Mouse (Mus musculus) thymus, adult 18-20 months (tissue): ENCODE data around the gene Immt.
"Not testable (repeated sequence)": the region's sequence is repeated elsewhere in the genome, so short reads cannot be mapped to it uniquely, and the experiment has no call there.

ENCODE experiments used
- DNase-seq, 2 experiments: peaks; one replicate each; pipeline ENCODE4 v3.0.0; 2022; ENCODE audit warnings: mixed read lengths in 2 of 2

The Immt gene

DNA sequence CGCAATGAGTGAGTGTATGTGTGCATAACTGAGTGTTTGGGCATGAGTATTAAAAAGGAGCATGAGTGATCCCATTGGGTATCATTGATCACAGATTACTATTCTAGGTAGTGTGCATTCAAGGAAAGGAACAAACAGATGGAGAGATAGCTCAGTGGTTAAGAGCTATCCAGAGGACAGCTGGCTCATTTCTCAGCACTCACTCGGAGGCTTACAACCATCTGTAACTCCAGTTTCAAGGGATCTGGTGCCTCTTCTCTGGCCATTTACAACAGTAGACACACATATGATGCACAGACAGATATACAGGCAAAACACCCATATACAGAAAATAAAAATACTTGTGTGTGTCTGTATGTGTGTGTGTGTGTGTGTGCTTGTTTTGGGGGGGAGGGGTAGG is 36.6 kb downstream of the Immt start:
- no peak for DNase-seq

DNA sequence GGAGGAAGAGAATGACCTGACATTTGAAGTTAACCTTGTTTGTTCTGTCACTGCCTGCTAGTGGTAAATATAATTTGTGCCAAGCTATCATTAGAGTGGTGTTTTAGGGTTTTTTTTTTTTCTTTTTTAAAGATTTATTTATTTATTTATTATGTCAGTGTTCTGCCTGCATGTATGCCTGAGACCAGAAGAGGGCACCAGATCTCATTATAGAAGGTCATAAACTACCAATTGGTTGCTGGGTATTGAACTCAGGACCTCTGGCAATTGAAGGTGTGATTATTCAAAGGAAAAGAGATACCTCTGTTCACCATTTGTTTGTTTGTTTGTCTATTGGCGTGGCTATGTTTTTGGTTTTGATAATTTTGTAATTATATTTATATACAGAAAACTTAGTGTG is 37.7 kb downstream of the Immt start:
- DNase-seq = no peak

DNA sequence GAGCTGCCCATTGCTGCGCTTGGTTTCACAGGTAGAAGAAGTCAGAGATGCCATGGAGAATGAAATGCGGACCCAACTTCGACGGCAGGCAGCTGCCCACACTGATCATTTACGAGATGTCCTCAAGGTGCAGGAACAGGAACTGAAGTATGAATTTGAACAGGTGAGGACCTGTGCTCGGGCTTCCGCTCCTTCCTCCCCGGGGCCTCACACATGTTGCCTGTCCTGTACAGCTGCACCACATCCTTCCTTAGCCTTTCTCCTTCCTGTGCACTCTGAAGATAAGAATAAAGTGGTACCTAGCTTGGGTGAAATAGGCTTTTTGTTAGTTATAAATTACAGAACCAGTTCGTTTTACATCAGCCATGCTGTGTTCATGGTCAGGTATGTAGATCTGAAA is 40.3 kb downstream of the Immt start:
- no peak for DNase-seq

DNA sequence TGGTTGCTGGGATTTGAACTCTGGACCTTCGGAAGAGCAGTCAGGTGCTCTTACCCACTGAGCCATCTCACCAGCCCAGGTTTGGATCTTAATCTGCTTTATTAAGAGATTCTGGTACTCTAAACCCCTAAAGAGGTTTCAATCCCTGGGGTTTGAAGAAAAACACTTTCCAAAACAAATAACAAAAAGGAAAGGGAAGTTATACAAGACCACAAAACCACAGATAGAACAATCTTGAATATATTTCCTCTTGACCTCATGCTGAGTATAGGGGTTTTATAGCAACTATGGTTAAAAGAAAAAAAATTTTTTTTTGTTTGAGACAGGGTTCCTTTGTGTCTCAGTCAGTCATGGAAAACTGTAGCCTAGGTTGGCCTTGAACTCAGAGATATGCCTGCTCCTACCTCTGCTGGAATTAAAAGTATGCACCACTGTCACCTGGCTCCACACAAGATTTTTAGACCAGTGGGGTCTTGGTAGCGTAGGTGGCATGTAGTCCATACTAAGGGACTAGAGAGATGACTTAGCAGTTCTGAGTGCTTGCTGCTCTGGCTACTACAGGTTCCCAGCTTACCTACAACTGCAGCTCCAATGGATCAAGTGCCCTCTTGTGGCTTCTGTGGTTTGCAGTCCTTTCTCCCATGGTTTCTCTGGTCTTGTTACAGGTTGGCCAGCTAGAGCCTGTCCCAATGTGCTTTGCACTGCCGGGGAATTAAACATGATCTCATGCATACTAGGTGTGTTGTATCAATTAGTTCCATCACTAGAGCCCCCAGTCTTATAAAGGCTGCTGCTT is 47.0 kb downstream of the Immt start:
- DNase-seq = no peak

DNA sequence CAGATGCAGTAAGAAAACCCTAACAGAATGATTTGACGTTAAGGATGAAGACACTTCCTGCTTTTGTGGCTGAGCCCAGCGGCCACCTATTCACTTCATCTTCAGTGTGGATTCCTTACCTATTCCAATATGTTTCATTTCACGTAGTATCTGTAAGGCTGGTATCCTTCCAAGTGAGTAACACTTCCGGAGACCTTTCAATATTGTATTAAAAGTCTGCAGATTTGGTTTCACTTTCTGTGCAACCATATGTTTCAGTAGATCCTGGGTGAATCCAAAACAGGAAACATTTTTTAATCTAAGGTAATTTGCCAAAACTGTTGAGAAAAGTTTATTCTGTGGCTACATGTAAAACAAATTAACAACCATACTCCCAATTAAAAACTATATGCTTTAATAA is 62.1 kb downstream of the Immt start:
- DNase-seq = no peak

DNA sequence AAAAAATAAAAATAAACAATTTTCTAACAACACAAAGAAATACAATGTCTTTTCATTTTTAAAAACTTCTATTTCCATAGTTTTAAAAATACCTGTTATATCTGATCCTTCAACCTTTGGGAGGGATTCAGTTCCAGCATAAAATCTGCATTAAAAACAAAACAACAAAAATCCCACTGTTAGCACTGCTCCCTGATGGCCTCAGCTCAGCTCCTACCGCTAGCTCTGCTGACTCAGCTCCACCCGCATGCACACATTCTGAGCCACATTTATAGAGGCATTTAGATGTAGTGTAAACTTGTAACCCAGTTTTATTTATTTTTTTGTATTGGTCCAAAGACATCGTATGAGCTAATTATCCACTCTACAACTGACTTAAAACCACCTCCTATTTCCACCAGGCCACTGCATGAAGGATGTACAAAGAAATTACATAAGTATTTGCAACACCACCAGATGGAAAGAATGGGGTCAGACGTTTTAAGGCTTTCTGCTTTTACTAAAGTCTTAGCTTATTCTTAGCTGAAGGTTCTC is 76.6 kb downstream of the Immt start:
- DNase-seq = no peak

DNA sequence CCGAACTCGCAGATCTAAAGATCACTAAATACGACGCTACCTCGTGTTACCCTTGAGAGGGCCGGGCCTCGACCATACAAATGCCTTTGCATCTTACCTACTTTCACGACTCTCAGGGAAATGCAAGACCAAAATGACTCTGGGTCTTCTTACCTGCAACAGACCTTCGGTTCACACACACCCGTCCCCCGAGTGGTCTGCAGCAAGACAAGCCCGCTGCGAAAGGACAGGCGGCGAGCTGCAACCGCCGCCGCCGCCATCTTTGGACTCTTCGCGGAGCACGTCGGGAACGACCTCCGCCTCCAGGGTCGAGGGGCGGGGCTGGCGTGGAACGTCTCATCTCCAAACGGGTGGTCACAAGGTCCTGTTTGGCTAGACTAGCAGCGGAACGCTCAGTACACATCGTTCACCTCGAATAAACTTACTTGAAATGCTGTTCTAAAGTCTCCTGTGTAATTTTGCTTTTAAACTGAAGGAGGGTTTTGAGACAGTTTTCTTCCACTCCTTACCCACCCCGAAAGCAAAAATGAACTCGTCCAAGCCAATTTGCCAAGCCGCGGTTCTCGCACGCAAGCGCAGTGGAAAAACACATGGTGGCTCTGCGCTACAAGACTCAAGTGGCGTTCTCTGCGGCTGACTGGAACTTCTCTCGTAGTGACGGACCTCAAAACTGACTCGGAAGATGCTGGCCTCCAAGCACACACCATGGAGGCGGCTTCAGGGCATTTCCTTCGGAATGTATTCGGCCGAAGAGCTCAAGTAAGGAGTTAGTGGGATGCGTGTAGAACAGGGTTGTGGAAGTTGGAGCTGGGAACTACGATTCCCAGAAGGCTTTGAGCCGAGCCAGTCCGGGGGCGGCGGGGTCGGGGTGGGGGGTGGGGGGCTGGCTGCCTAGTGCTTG is 77.6 kb downstream of the Immt start, which contains the start of the genes Ptcd3 and Polr1a:
Gene Ptcd3 (minus strand): TSS at position 270 of the 901 bp plus-strand sequence.
Gene Polr1a (plus strand): TSS at position 573 of the 901 bp plus-strand sequence.
- DNase-seq = peak; percentile 73 to 81

DNA sequence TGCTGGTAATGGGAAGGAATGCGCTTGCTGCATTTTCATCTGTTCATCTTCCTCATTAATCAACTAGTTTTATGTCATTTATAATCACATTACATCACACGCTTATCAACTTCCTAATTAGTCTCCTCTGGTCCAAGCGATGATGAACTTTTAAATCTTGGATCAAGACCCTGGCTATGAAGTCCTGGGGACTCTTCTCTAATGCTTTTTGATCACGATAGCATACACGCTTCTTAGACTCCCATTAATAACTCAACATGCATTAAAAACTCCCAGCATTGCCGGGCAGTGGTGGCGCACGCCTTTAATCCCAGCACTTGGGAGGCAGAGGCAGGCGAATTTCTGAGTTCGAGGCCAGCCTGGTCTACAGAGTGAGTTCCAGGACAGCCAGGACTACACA is 78.3 kb downstream of the Immt start:
- DNase-seq = no peak

DNA sequence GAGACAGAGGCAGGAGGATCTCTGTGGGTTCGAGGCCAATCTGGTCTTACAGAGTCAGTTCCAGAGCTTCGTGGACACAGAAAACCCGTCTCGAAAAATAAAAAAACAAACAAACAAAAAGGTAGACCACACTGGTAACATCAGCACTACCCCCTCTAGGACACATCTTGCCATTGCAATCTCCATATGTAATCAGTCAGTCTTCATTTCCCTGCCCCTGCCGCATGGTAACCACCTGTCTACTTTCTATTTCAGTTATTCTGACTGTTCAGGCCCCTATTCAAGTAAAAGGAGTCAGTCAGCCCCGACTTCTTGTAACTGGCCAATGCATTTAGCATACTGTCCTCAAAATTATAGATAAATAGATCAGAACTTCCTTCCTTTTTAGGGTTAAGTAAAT is 78.7 kb downstream of the Immt start:
- DNase-seq = no peak

DNA sequence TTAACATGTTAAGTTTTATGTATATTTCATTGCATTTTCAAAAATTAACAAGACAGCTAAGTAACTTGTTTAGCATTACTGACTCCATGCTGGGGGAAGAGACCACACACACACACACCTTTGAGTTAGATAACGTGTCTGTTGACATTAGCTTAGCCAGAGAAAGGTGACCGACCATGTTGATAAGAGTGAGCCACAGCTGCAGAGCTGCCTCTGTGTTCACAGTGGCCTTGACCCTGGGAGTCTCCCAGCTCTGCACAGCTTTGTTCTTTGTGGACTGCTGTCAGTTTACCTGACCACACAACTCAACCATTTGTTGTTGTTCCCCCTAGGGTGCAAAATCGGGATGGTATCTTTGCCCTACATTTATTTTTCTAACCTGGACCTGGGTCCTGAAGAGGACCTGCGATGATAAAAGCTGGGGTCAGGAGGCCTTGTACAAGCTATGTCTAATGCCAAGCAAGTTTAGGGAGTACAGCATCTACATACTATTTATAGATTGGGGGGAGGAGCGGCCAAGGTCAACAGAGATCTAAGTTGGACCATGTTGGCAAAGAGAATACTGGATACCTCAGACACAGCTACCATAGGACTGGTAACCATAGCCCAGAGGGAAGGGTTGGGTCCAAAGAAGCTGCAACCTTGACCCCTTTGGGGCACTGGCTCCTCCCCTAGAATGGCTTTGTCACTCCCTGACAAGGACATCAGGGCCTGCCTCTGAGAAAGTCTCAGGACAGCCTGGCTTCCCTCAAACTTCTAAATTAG is 80.7 kb downstream of the Immt start:
- DNase-seq = no peak

DNA sequence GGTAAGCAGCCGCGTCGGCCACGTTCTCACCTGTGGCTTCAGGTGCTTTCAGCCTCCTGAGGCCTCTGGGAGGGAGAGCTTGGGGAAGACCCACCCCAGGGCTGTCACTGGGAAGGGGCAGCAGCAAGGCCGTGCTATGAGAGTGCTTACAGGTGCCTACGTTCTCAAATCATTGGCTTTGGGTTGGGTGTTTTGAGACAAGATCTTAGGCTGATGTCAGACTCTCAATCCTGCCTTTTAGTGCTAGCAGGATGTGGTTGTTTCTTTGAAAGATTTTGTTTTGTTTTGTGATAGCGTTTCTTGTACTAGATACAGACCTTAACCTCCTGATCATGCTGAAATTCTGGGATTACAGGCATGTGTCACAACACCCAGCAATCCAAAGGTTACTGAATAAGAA is 89.6 kb downstream of the Immt start:
- DNase-seq = no peak

DNA sequence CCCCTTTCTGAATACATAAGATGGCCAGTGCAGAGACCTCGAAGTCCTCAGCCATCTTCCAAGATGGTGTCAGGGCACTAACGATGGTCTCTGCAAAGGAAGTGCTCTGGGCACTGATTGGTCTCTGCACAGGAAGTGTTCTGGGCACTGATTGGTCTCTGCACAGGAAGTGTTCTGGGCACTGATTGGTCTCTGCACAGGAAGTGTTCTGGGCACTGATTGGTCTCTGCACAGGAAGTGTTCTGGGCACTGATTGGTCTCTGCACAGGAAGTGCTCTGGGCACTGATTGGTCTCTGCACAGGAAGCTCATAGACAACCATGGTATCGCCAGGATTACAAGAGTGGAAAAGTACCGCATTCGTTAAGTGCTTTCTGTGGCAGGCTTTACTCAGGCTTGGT is 94.1 kb downstream of the Immt start:
- not testable (repeated sequence) for DNase-seq
